Mouse (Mus musculus): ENCODE measurements around the gene 6030408B16Rik. TPM values are rescaled to one million over a fixed set of nuclear protein-coding genes. Genes with fewer than 3 reads are reported as not detected.

6030408B16Rik gene
- polyA plus RNA-seq, 1 experiment from 2014 or later: 0.25 TPM

DNA sequence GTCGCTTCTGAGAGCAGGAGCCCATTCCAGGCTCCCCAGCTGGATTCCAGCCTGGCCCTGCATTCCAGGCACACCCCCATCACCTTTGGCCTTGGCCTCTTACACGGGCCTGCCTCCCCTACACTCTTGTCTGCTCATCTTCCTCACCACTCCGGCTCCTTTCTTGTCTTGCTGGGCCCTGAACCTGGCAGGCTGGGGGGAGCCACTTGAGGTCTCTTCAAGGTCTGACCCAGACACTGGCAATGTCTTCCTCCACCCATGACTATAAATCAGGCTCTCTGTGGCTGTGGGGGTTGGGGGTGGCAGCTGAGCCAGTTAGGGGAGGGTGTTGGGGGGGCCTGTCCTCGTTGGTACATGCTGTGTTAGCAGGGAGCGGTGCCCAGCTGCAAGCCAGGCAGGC is 14.4 kb upstream of the 6030408B16Rik start:
- Histone ChIP-seq H3K4me2 (ENCODE audit: low read length) (no peak overlapping the region), H3K4me3 (ENCODE audit: low read depth, low read length) (no peak overlapping the region), H3K36me3 (ENCODE audit: control insufficient read depth, insufficient read depth, low read length) (0 out of 2 replicates have a peak, but pooled peaks cover 5% of the 10 kb centered on the region), H3K27me3 (replicated peaks; ENCODE audit: control insufficient read depth, insufficient read depth, low read length) (no peaks in the 10 kb centered on the region), H3K9me3 (replicated peaks; ENCODE audit: control insufficient read depth, low read length) (no peaks in the 10 kb centered on the region), H3K27ac (ENCODE audit: low read depth, low read length) (no peak overlapping the region), H3K4me1 (ENCODE audit: control insufficient read depth, insufficient read depth, low read length) (no peaks in the 10 kb centered on the region), H3K9ac (ENCODE audit: low read length) (no peak overlapping the region)
- no peak for DNase-seq (ENCODE audit: low spot score)
- no peak for ATAC-seq
- 65% methylated on average over 5 of the region's 5 CpGs for WGBS

DNA sequence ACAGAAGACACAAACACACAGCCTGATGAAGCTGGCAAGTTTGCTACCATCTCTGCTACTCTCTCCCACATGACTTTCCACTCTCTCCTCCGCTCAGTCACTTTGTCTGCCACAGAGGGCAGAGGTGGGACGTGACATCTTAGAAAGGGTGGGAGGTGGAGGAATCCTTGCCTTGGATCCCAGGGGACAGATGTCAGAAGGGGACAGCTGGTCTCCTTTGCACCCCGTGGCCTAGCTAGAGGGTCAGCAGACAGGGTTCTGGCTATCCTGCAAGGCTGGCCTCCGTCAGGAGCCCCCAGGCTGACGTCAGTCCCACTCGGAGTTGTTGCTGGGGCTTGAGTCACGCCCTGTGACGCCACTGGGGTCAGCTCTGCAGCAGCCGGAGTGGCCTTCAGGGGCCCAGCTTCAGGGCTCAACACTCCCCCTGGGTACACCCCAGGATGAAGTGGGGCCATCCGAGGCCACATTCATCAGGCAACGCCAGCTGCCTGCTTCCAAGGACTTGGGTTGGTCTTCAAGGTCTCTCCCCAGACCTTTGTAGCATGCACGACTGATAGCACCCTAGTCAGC is 13.5 kb upstream of the 6030408B16Rik start:
- Histone ChIP-seq H3K4me3 (ENCODE audit: low read depth, low read length) (no peak overlapping the region), H3K9me3 (replicated peaks; ENCODE audit: control insufficient read depth, low read length) (no peaks in the 10 kb centered on the region), H3K9ac (ENCODE audit: low read length) (no peak overlapping the region), H3K4me1 (ENCODE audit: control insufficient read depth, insufficient read depth, low read length) (no peaks in the 10 kb centered on the region; the same call in 1 of the 2 replicates), H3K27ac (ENCODE audit: low read depth, low read length) (no peak overlapping the region), H3K36me3 (ENCODE audit: control insufficient read depth, insufficient read depth, low read length) (no peaks in the 10 kb centered on the region), H3K27me3 (replicated peaks; ENCODE audit: control insufficient read depth, insufficient read depth, low read length) (no peaks in the 10 kb centered on the region), H3K4me2 (ENCODE audit: low read length) (no peak overlapping the region)
- WGBS: 77% methylated on average over 12 of the region's 12 CpGs
- ATAC-seq (no peak), DNase-seq (ENCODE audit: low spot score) (no peak)

GRCm38 (mm10) chr15:101282471-101282870 is 10.5 kb upstream of the 6030408B16Rik start:
- Histone ChIP-seq H3K9me3 (replicated peaks; ENCODE audit: control insufficient read depth, low read length) (no peaks in the 10 kb centered on the region), H3K9ac (ENCODE audit: low read length) (no peak overlapping the region), H3K27me3 (replicated peaks; ENCODE audit: control insufficient read depth, insufficient read depth, low read length) (no peaks in the 10 kb centered on the region), H3K27ac (ENCODE audit: low read depth, low read length) (no peak overlapping the region), H3K4me1 (ENCODE audit: control insufficient read depth, insufficient read depth, low read length) (peaks cover 5% of the 10 kb centered on the region; the same call in 1 of the 2 replicates), H3K36me3 (ENCODE audit: control insufficient read depth, insufficient read depth, low read length) (peaks cover 14% of the 10 kb centered on the region), H3K4me2 (ENCODE audit: low read length) (no peak overlapping the region), H3K4me3 (ENCODE audit: low read depth, low read length) (no peak overlapping the region)
- 78% methylated on average over 5 of the region's 5 CpGs for WGBS
- ATAC-seq: no peak
- DNase-seq (ENCODE audit: low spot score): no peak

DNA sequence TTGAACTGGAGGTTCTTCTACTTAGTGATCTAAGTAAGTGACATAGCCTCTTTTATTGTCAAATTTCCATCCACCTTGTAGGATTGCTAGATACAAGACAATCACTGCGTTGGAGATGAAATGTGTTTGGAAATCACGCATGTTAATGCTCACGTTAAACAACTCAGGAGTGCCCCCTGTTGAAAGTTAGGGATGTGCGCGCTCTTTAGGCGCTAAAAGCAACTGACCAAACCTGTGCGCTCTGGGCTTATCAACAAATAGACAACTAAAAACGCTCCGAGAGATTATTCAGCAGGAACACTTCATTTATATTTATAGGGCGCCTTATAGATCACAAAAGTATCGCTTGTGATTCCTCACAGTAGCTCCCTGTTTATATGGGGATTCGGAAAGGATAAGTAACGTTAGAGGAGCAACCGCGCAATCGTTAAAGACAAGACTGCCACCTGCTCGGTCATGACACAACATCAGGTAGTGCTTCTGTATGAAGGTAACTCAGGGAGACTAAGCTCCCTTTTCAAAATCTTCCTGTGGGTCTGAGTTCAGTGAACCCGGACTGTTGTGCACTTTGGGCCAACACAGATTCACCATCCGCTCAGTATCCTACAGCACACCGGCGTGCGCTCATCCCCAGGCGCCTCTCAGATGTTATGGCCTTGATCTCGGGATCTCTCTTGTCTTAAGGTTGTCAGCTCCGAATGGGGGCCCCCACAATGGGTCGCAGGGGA is 9.7 kb upstream of the 6030408B16Rik start:
- peaks cover 5% of the 10 kb centered on the region; the same call in 1 of the 2 replicates for H3K4me1 ChIP-seq (ENCODE audit: control insufficient read depth, insufficient read depth, low read length)
- DNase-seq (ENCODE audit: low spot score) (peak; percentile 92), ATAC-seq (peak; percentile 59)
- H3K9ac ChIP-seq (ENCODE audit: low read length): peak overlapping the region; percentile 72
- no peaks in the 10 kb centered on the region for H3K27me3 ChIP-seq (replicated peaks; ENCODE audit: control insufficient read depth, insufficient read depth, low read length)
- peak overlapping the region; percentile 93 for H3K4me2 ChIP-seq (ENCODE audit: low read length)
- H3K36me3 ChIP-seq (ENCODE audit: control insufficient read depth, insufficient read depth, low read length): peaks cover 23% of the 10 kb centered on the region
- no peaks in the 10 kb centered on the region for H3K9me3 ChIP-seq (replicated peaks; ENCODE audit: control insufficient read depth, low read length)
- WGBS: 1% methylated on average over 26 of the region's 26 CpGs
- H3K27ac ChIP-seq (ENCODE audit: low read depth, low read length): peak overlapping the region; percentile 21; the same call in 1 of the 2 replicates
- peak overlapping the region; percentile 64 for H3K4me3 ChIP-seq (ENCODE audit: low read depth, low read length)

GRCm38 (mm10) chr15:101283911-101284750 is 8.9 kb upstream of the 6030408B16Rik start, which contains the start of gene Atg101:
TSS of gene Atg101 (plus strand) at chr15:101284272.
- H3K4me3 ChIP-seq (ENCODE audit: low read depth, low read length): peak within 1 kb of the TSS; percentile 64
- WGBS: under 1% methylated on average over 61 of the region's 61 CpGs
- peak within 1 kb of the TSS; percentile 93 for H3K4me2 ChIP-seq (ENCODE audit: low read length)
- H3K27ac ChIP-seq (ENCODE audit: low read depth, low read length): peak within 1 kb of the TSS; percentile 76
- ATAC-seq (peak; percentile 96), DNase-seq (ENCODE audit: low spot score) (peak; percentile 94)
- H3K9me3 ChIP-seq (replicated peaks; ENCODE audit: control insufficient read depth, low read length): no peaks in the 10 kb centered on the region
- H3K27me3 ChIP-seq (replicated peaks; ENCODE audit: control insufficient read depth, insufficient read depth, low read length): no peaks in the 10 kb centered on the region
- peaks cover 31% of the 10 kb centered on the region for H3K36me3 ChIP-seq (ENCODE audit: control insufficient read depth, insufficient read depth, low read length)
- peaks cover 5% of the 10 kb centered on the region; the same call in 1 of the 2 replicates for H3K4me1 ChIP-seq (ENCODE audit: control insufficient read depth, insufficient read depth, low read length)
- peak within 1 kb of the TSS; percentile 72 for H3K9ac ChIP-seq (ENCODE audit: low read length)

DNA sequence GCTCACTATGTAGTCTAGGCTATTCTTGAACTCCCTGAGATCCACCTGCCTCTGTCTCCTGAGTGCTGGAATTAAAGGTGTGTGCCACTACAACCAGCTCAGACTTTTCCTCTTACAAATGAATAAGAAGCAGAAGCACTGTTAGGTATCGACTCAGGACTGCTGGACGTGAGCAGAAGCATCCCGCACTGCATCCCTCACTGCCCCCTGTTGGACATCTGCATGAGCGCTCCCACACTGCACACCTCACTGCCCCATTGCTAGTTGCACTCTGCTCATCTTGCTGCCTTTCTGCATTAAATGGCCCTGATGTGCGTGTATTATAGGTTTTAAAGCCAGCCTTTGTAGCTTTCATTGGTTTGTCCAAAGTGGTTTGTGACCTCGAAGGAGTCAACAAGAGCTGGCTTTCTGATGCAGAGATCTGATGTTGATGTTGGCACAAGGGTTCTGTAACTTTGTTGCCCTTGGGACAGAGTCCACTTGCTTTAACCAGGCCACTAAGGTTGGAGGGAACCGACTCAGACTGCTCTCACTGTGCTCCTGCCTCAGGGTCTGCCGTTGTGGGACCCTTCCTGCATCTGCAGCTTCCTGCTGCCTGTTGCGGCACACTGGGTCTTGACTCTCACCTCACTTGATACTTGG is 6.8 kb upstream of the 6030408B16Rik start:
- Histone ChIP-seq H3K9ac (ENCODE audit: low read length) (no peak overlapping the region), H3K27me3 (replicated peaks; ENCODE audit: control insufficient read depth, insufficient read depth, low read length) (no peaks in the 10 kb centered on the region), H3K4me1 (ENCODE audit: control insufficient read depth, insufficient read depth, low read length) (peaks cover 5% of the 10 kb centered on the region; the same call in 1 of the 2 replicates), H3K36me3 (ENCODE audit: control insufficient read depth, insufficient read depth, low read length) (peaks cover 52% of the 10 kb centered on the region), H3K27ac (ENCODE audit: low read depth, low read length) (no peak overlapping the region), H3K4me2 (ENCODE audit: low read length) (no peak overlapping the region), H3K9me3 (replicated peaks; ENCODE audit: control insufficient read depth, low read length) (no peaks in the 10 kb centered on the region), H3K4me3 (ENCODE audit: low read depth, low read length) (no peak overlapping the region)
- DNase-seq (ENCODE audit: low spot score): no peak
- ATAC-seq: no peak
- 71% methylated on average over 9 of the region's 9 CpGs for WGBS

DNA sequence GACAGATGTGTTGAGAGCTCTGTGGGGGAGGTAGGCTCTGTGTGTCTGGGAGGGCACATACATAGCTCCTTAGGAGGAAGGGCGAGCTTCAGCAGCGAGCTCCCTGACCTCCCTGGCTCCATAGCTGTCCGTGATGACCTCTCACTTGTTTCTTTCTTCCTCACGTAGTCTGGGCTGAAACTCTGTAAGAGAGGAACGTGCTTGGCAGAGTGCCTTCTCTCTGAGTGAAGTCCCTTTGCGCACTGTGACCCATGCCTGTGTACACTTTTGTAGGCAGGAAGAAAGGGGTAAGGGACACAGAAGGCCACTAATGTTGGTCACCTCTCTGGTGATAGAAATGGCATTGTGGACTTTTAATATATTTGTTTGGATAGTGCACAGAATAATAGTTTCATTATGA is 5.7 kb upstream of the 6030408B16Rik start:
- no peak overlapping the region for H3K9ac ChIP-seq (ENCODE audit: low read length)
- no peak overlapping the region for H3K27ac ChIP-seq (ENCODE audit: low read depth, low read length)
- 90% methylated on average over 6 of the region's 6 CpGs for WGBS
- no peak overlapping the region for H3K4me3 ChIP-seq (ENCODE audit: low read depth, low read length)
- H3K36me3 ChIP-seq (ENCODE audit: control insufficient read depth, insufficient read depth, low read length): peaks cover 63% of the 10 kb centered on the region
- no peak for ATAC-seq
- H3K4me2 ChIP-seq (ENCODE audit: low read length): no peak overlapping the region
- DNase-seq (ENCODE audit: low spot score): no peak
- H3K27me3 ChIP-seq (replicated peaks; ENCODE audit: control insufficient read depth, insufficient read depth, low read length): no peaks in the 10 kb centered on the region
- no peaks in the 10 kb centered on the region for H3K9me3 ChIP-seq (replicated peaks; ENCODE audit: control insufficient read depth, low read length)
- H3K4me1 ChIP-seq (ENCODE audit: control insufficient read depth, insufficient read depth, low read length): peaks cover 5% of the 10 kb centered on the region; the same call in 1 of the 2 replicates

DNA sequence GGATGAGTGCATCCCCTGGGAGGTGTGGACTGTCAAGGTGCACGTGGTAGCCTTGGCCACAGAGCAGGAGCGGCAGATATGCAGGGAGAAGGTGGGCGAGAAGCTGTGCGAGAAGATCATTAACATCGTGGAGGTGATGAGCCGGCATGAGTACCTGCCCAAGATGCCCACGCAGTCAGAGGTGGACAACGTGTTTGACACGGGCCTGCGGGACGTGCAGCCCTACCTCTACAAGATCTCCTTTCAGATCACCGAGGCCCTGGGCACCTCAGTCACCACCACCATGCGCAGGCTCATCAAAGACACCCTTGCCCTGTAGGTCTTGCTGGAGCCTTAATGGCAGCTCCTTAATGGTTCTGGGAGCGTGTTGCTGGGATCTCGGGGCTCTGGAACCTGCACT is 2.7 kb upstream of the 6030408B16Rik start:
- H3K27ac ChIP-seq (ENCODE audit: low read depth, low read length): no peak overlapping the region
- no peak overlapping the region for H3K4me3 ChIP-seq (ENCODE audit: low read depth, low read length)
- no peak overlapping the region for H3K4me2 ChIP-seq (ENCODE audit: low read length)
- no peak overlapping the region for H3K9ac ChIP-seq (ENCODE audit: low read length)
- no peaks in the 10 kb centered on the region for H3K4me1 ChIP-seq (ENCODE audit: control insufficient read depth, insufficient read depth, low read length)
- no peaks in the 10 kb centered on the region for H3K27me3 ChIP-seq (replicated peaks; ENCODE audit: control insufficient read depth, insufficient read depth, low read length)
- no peaks in the 10 kb centered on the region for H3K9me3 ChIP-seq (replicated peaks; ENCODE audit: control insufficient read depth, low read length)
- 96% methylated on average over 15 of the region's 15 CpGs for WGBS
- DNase-seq (ENCODE audit: low spot score) (no peak), ATAC-seq (no peak)
- peaks cover 64% of the 10 kb centered on the region for H3K36me3 ChIP-seq (ENCODE audit: control insufficient read depth, insufficient read depth, low read length)
